Mouse (Mus musculus) cerebral cortex, adult 2 months (tissue): ENCODE results near the gene Ppl.

Experiments
- WGBS: fragments of 180-500 bp; shearing (Covaris S2); methylation state at CpG from one replicate; pipeline ENCODE4 v1.1.7; 2018; 5-methylcytosine and 5-hydroxymethylcytosine counted together

Ppl gene

DNA sequence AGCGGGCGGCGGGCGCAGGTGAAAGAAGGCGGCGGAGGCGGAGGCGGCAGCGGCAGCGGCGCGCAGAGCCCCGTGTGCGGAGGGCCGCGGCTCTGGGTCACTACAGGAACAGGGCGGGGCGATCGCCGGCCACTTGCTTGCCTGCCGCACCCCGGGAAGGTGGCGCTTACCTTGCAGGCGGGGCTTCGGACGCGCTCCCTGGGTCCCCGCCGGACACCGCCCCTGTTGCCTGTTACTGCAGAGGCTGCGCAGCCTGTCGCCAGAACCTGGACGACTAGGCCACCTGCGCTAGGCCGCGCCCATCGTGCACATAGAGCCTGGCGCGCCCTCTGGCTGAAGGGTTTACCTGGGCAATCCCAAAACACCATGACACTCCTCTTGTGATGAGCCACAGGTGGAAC, at the start of gene Ppl:
Gene Ppl, minus strand, starts transcription at position 21 of the 401 bp plus-strand sequence.
- WGBS = 2% methylated on average over 38 of the region's 39 CpGs

DNA sequence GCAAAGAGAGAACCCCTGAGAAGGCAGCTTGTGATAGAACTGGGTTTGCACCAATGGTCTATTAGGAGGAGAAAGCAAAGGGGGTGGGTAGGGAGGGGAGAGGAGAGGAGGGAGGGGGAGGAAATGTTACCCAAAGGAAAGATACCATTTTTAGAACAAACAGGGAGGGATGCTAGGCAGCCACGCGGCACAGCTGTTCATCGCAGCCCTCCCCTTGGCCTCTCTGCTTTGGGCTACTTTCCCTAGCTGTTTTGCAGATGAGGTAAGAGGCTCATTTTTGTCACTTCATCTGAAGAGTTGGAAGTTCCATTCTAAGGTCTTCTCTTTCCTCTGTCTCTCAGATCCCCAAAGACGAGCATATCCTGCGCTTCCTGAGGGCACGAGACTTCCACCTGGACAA, 40.4 kb upstream of the Ppl start:
- 81% methylated on average over 6 of the region's 6 CpGs for WGBS

DNA sequence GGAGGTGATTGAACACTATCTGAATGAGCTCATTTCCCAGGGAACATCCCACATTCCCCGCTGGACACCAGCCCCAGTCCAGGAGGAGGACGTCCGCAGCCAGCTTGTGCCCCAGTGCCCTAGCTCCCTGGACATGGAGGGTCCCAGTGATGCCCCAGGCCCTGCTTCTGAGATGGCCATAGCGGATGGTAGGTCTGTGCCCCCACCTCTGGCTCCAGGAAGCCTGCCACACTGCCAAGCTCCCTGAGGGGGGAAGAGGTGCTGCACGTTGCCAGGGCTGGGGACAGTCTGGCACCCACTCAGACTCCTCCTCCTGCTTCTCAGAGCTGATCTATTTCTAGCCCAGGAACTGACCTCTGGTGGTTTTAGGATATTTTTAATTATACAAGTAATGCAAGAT, 36.6 kb upstream of the Ppl start:
- WGBS = 62% methylated on average over 5 of the region's 5 CpGs

DNA sequence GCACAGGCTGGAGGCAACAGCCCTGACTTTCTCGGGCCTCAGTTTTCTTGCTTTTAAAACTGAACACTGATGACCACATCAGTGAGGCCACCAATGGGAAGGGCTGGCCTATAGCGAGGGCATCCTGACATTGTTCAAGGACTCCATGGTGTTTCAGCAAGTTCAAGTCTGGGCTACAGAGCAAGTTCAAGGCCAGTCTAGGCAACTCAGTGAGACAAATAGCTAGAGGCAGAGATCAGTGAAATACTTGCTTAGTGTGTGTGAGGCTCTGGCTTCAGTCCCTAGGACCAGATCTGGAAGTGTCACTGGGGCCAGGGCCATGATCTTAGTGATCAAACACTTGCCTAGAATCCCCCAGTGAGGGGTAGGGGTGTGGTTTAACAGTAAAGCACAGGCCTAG, 35.8 kb upstream of the Ppl start:
- WGBS = 89% methylated on average over 2 of the region's 2 CpGs

DNA sequence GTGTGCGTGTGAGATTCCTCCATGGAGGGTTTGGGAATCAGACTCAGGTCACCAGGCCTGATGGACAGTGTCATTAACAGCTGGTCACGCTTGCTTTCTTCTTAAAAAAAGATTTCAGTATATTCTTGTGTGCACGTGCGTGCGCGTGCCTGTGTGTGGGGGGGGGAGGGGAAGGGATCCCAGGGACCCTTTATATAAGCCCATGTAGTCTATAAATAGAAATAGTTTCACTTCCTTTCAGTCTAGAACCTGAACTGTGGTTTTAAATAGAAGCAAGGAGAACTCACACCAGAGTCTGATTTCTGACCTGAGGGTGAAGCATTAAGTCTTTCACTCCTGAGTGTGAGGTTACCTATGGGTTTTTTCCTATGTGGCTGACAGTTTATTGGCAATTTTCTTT, 32.1 kb upstream of the Ppl start:
- 75% methylated on average over 6 of the region's 6 CpGs for WGBS

- 52% methylated on average over 8 of the region's 8 CpGs for WGBS
Observed at GRCm38 (mm10) chr16:5159248-5159647, 27.0 kb upstream of the Ppl start.

DNA sequence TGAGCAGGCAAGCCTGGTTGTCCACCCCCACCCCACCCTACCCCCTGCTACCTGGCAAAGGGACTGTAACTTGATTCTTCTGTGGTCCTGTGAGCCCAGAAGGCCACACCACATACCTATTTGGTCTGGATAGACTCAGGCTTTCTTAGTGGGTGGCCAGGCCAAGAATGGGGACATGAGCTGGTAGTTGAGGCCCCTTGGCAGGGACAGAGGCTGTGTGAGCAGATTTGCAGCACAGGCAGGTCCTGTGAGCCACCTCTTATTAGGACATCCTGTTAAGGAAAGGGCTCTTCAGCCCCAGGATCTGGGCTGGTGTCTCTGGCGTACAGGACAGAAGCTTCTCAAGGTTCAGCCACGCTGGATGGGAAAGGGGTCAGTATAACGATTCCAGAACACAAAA, 24.9 kb upstream of the Ppl start:
- WGBS = 86% methylated on average over 3 of the region's 3 CpGs

DNA sequence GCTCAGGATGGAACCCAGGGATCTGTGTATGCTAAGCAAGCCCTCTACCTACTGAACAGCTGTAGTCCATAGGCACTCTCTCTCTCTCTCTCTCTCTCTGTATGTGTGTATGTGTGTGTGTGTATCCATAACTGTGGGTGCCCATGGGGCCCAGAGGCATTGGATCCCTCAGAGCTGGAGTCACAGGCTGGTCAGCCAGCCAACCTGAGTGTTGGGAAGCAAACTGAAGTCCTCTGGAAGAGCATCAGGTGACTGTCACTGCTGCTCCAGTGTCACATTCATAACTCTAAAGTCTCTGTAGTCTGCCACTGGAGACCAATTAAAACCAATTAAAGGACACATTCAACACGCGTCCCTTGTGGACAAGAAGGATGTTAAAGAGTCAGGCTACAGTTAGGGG, 24.3 kb upstream of the Ppl start:
- 77% methylated on average over 2 of the region's 2 CpGs for WGBS

DNA sequence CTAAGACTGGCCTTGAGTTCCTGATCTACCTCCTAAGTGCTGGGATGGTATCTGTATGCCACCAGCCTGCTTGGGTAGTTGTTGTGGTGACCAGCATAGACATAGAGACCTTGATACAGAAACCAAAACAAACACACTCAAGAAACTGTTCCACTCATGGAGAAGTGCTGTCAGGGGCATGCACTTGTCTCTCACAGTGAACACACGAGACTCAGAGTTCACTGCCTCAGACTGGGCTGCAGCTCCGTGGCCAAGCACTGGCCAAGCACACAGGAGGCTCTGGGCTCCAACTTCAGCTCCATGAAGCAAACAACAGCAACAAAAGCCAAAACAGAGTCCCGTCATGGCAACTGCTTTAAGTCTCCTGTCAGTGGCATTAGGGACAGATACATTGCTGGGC, 22.8 kb upstream of the Ppl start:
- WGBS = 69% methylated on average over 3 of the region's 3 CpGs

DNA sequence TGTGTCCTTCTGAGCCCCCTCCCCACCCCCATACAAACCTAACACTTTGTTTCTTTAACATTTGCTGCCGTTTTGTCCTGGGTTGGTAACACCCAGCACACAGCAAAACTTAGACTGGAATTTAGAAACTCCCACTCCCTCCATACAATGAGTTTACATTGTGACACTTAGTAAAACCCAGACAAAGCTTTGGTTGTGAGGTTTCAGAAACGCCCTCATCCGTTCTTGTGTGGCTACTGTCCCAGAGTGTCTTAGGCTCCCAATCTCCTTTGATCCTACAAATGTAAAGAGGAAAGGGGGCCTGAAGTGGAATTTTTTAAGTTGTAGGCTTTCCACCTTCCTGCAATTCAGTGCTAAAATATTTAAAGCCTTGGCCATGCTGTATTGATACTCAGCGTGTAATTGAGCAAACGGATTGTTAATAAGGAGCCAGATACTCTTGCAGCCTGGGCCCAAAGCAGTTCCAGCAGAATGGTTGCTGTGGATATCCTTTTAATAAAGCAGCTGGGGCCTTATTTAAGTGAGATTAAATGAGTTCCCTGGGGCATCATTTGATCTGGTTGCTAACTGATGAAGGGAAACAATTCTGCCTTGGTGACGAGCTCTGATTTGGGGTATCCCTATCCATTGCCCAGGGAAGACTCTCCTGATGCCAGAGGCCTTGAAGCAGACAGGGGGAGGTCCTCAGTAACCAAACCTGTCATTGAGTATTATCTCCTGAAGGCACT, 21.2 kb upstream of the Ppl start:
- WGBS = 56% methylated on average over 6 of the region's 6 CpGs

DNA sequence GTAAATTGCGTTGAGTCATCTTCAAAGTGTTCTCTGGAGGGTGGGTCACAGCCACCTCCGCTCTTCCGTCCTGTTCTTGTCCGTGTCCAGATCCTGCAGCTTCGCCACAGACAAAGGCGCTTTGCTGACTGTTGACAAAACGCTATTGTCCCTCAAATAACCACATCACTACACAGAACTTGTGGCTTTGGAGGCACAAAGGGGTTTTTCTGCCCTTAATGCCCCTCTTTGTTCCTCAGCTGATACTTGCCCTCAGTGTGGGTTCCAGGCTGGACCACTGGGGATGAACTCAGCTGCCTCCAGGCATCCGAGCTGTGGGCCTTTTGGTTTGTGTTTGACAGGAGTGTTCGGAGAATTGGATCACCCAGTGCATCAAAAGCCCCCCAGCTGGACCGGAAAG, 18.3 kb upstream of the Ppl start:
- WGBS = 74% methylated on average over 10 of the region's 10 CpGs

GRCm38 (mm10) chr16:5147037-5147385, 14.8 kb upstream of the Ppl start, which contains the start of gene Sec14l5:
Gene Sec14l5 (plus strand): TSS chr16:5147109.
- 7% methylated on average over 13 of the region's 13 CpGs for WGBS

DNA sequence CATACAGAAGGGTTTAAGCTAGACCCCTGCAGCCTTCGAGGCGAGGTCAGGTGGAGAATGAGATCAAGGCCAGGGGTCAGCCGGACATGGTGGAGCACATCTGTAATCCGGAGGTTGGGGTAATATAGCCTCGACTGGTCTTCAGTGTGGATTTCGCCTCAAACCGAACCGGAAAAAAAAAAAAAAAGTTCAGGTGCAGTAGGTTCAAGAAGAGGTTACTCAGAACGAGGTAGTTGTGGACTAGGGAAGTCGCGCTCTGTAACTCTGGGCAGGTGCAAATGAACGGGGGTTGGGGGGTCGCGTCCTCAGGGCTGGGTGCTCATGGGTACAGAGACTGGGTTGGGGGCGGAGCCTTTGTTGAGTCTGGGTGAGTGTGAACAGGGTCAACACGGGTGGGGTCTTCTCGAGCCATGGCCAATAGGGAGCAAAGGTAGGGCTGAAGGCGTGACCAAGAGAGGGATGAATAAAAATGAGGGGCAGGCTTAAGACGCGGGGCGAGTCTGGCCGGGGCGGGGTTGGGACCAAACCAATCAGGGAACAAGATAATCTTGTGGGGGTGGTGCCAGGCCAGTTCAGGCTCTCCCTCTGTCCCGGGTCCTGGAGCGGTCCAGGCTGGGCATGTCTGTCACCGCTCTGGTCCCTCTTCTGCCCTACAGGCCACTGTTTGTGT, 14.3 kb upstream of the Ppl start:
- 1% methylated on average over 26 of the region's 26 CpGs for WGBS

DNA sequence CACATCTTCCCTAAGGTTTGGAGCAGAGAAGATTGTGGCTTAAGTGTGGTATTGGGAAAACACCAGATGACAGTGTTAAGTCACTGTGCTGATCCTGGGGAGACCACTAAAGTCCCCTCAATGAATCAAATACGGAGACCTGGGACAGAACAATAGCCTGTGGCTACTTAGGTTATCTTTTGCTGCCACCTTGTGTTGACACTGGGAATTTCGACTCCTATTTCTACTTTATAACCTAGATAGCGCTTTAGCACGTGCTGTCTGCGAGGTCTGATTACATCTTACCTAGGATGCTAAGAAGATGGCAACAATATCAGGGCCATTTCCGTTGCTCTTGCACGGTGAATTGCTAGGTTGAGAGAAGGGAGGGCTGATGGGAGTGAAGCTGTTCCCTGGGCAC, 13.3 kb upstream of the Ppl start:
- 0% methylated on average over 7 of the region's 7 CpGs for WGBS

- WGBS = 69% methylated on average over 4 of the region's 4 CpGs
Observed at GRCm38 (mm10) chr16:5139741-5140140, 7.5 kb upstream of the Ppl start.

- 88% methylated on average over 12 of the region's 12 CpGs for WGBS
Observed at GRCm38 (mm10) chr16:5137006-5137540, 4.9 kb upstream of the Ppl start.

- WGBS = 41% methylated on average over 4 of the region's 4 CpGs
Observed at GRCm38 (mm10) chr16:5136505-5136904, 4.3 kb upstream of the Ppl start.

DNA sequence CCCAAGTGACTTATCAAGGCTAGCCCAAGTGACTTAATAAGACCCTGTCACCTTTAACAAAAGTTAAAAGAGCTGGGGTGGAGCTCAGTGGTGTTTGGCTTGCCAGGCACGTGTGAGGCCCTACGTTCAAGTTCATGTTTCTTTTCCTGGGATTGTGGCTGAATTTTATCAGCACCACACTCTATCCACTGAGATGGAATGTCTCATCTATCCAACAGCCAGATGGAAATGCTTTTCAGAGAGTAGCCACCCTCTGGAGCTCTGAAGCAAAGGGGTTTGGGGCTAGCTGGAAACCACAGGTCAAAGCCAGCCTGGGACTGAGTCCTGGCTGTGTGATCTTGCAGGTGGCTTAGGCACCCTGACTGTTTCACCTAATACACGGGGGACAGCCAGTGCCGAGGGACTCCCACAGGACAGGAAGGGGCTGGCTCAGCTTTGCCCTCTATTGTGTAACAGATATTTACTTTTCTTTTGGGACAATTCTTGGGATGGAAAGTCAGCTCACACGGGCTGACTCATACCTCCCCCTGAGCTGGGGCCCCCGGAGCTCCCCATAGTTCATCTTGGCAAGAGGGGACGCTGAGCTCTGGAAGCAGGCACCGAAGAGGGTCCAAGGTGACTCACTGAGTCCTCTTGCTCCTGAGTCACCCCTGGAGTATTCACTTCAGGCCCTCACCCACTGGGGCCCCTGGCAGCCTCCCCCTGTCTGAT, 3.5 kb upstream of the Ppl start:
- WGBS = 71% methylated on average over 8 of the region's 8 CpGs

GRCm38 (mm10) chr16:5134623-5135330, 2.6 kb upstream of the Ppl start:
- 58% methylated on average over 14 of the region's 14 CpGs for WGBS

GRCm38 (mm10) chr16:5131251-5131922, 834 bp downstream of the Ppl start:
- WGBS = 8% methylated on average over 25 of the region's 25 CpGs

DNA sequence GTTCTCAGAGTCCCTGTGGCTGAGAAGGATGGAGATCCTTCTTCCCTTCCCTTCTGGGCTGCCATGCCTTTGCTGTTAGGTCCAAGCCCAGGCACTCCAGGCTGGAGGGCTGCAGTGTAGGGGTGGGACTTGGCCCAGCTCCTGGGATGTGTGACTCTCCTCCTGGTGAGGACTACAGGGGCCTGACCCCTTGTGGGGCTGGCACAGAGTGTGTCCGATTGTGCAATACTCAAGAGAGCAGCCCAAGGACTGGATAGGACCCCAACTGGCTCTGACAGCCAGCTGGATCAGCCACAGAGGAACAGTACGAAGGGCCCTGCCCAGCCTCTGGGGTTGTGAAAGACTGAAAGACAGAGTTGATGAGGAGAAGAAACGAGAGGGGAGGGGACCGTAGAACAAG, 1.5 kb downstream of the Ppl start:
- WGBS = 35% methylated on average over 4 of the region's 4 CpGs

GRCm38 (mm10) chr16:5130196-5130595, 2.0 kb downstream of the Ppl start:
- WGBS = 68% methylated on average over 2 of the region's 2 CpGs
